Mouse (Mus musculus): ENCODE data around the gene Spen. TPM values are rescaled to one million over a fixed set of nuclear protein-coding genes. Genes with fewer than 3 reads are reported as not detected.
A peak's percentile ranks its signal among the peaks of the same experiment; 100 is the strongest.

The Spen gene
- polyA plus RNA-seq, 1 experiment from 2014 or later = 7.5 TPM

GRCm38 (mm10) chr4:141451916-141452450 lies 86.4 kb downstream of the Spen start:
- Histone ChIP-seq H3K4me3 (ENCODE audit: low read depth, low read length) (no peak overlapping the region), H3K27ac (ENCODE audit: low read depth, low read length) (no peak overlapping the region), H3K4me1 (ENCODE audit: control insufficient read depth, insufficient read depth, low read length) (0 out of 2 replicates have a peak, but pooled peaks cover 4% of the 10 kb centered on the region), H3K9me3 (replicated peaks; ENCODE audit: control insufficient read depth, low read length) (no peaks in the 10 kb centered on the region), H3K4me2 (no peak overlapping the region), H3K27me3 (ENCODE audit: control insufficient read depth, insufficient read depth, low read length) (no peaks in the 10 kb centered on the region), H3K9ac (ENCODE audit: low read depth, low read length) (no peak overlapping the region), H3K36me3 (ENCODE audit: control insufficient read depth, insufficient read depth, low read length) (peaks cover 28% of the 10 kb centered on the region)
- whole genome bisulfite sequencing (ENCODE audit: insufficient replicate concordance) = 91% methylated on average over 9 of the region's 9 CpGs
- ATAC-seq (replicated peaks; ENCODE audit: insufficient number of reproducible peaks, low FRiP score, low TSS enrichment) = no peak

GRCm38 (mm10) chr4:141451251-141451650 lies 87.1 kb downstream of the Spen start:
- Histone ChIP-seq H3K27me3 (ENCODE audit: control insufficient read depth, insufficient read depth, low read length) (no peaks in the 10 kb centered on the region), H3K4me2 (no peak overlapping the region), H3K27ac (ENCODE audit: low read depth, low read length) (no peak overlapping the region), H3K9me3 (replicated peaks; ENCODE audit: control insufficient read depth, low read length) (no peaks in the 10 kb centered on the region), H3K4me3 (ENCODE audit: low read depth, low read length) (no peak overlapping the region), H3K4me1 (ENCODE audit: control insufficient read depth, insufficient read depth, low read length) (0 out of 2 replicates have a peak, but pooled peaks cover 5% of the 10 kb centered on the region), H3K9ac (ENCODE audit: low read depth, low read length) (no peak overlapping the region), H3K36me3 (ENCODE audit: control insufficient read depth, insufficient read depth, low read length) (peaks cover 29% of the 10 kb centered on the region)
- WGBS (ENCODE audit: insufficient replicate concordance) = 76% methylated on average over 2 of the region's 2 CpGs
- ATAC-seq (replicated peaks; ENCODE audit: insufficient number of reproducible peaks, low FRiP score, low TSS enrichment) = no peak

- peaks cover 22% of the 10 kb centered on the region for H3K36me3 ChIP-seq (ENCODE audit: control insufficient read depth, insufficient read depth, low read length)
- ATAC-seq (replicated peaks; ENCODE audit: insufficient number of reproducible peaks, low FRiP score, low TSS enrichment) = no peak
- H3K9me3 ChIP-seq (replicated peaks; ENCODE audit: control insufficient read depth, low read length) = no peaks in the 10 kb centered on the region
- no peak overlapping the region for H3K4me3 ChIP-seq (ENCODE audit: low read depth, low read length)
- WGBS (ENCODE audit: insufficient replicate concordance) = 67% methylated on average over 7 of the region's 7 CpGs
- H3K4me1 ChIP-seq (ENCODE audit: control insufficient read depth, insufficient read depth, low read length) = peaks cover 15% of the 10 kb centered on the region
- no peak overlapping the region; the same call in 1 of the 2 replicates for H3K4me2 ChIP-seq
- H3K9ac ChIP-seq (ENCODE audit: low read depth, low read length) = no peak overlapping the region
- no peaks in the 10 kb centered on the region for H3K27me3 ChIP-seq (ENCODE audit: control insufficient read depth, insufficient read depth, low read length)
- H3K27ac ChIP-seq (ENCODE audit: low read depth, low read length) = no peak overlapping the region
Measured at GRCm38 (mm10) chr4:141446211-141446610, 92.2 kb downstream of the Spen start.

- H3K27ac ChIP-seq (ENCODE audit: low read depth, low read length) = no peak overlapping the region
- no peaks in the 10 kb centered on the region for H3K27me3 ChIP-seq (ENCODE audit: control insufficient read depth, insufficient read depth, low read length)
- H3K36me3 ChIP-seq (ENCODE audit: control insufficient read depth, insufficient read depth, low read length) = peaks cover 22% of the 10 kb centered on the region
- H3K9ac ChIP-seq (ENCODE audit: low read depth, low read length) = peak overlapping the region; percentile 95
- ATAC-seq (replicated peaks; ENCODE audit: insufficient number of reproducible peaks, low FRiP score, low TSS enrichment) = no peak
- H3K9me3 ChIP-seq (replicated peaks; ENCODE audit: control insufficient read depth, low read length) = no peaks in the 10 kb centered on the region
- 16% methylated on average over 14 of the region's 14 CpGs for WGBS (ENCODE audit: insufficient replicate concordance)
- H3K4me3 ChIP-seq (ENCODE audit: low read depth, low read length) = peak overlapping the region; percentile 100
- peak overlapping the region; percentile 87 for H3K4me2 ChIP-seq
- peaks cover 15% of the 10 kb centered on the region for H3K4me1 ChIP-seq (ENCODE audit: control insufficient read depth, insufficient read depth, low read length)
Measured at GRCm38 (mm10) chr4:141445328-141445720, 93.1 kb downstream of the Spen start.

- no peaks in the 10 kb centered on the region for H3K27me3 ChIP-seq (ENCODE audit: control insufficient read depth, insufficient read depth, low read length)
- WGBS (ENCODE audit: insufficient replicate concordance) = 1% methylated on average over 66 of the region's 102 CpGs
Measured at GRCm38 (mm10) chr4:141444451-141445327, 93.7 kb downstream of the Spen start, which contains the start of gene Zbtb17. Gene Zbtb17, plus strand, starts transcription at chr4:141444654.

GRCm38 (mm10) chr4:141443641-141444429 lies 94.6 kb downstream of the Spen start:
- no peaks in the 10 kb centered on the region for H3K27me3 ChIP-seq (ENCODE audit: control insufficient read depth, insufficient read depth, low read length)
- no peaks in the 10 kb centered on the region for H3K9me3 ChIP-seq (replicated peaks; ENCODE audit: control insufficient read depth, low read length)
- H3K36me3 ChIP-seq (ENCODE audit: control insufficient read depth, insufficient read depth, low read length) = peaks cover 13% of the 10 kb centered on the region
- 37% methylated on average over 11 of the region's 11 CpGs for WGBS (ENCODE audit: insufficient replicate concordance)
- peaks cover 15% of the 10 kb centered on the region for H3K4me1 ChIP-seq (ENCODE audit: control insufficient read depth, insufficient read depth, low read length)
- H3K9ac ChIP-seq (ENCODE audit: low read depth, low read length) = peak overlapping the region; percentile 95
- H3K4me2 ChIP-seq = peak overlapping the region; percentile 87
- peak overlapping the region; percentile 83; the same call in 1 of the 2 replicates for H3K27ac ChIP-seq (ENCODE audit: low read depth, low read length)
- H3K4me3 ChIP-seq (ENCODE audit: low read depth, low read length) = peak overlapping the region; percentile 100
- ATAC-seq (replicated peaks; ENCODE audit: insufficient number of reproducible peaks, low FRiP score, low TSS enrichment) = no peak

More at GRCm38 (mm10) chr4:141444451-141445327, 93.7 kb downstream of the Spen start, which contains the start of gene Zbtb17:
- Histone ChIP-seq H3K4me1 (ENCODE audit: control insufficient read depth, insufficient read depth, low read length) (peaks cover 15% of the 10 kb centered on the region), H3K9me3 (replicated peaks; ENCODE audit: control insufficient read depth, low read length) (no peaks in the 10 kb centered on the region), H3K4me3 (ENCODE audit: low read depth, low read length) (peak within 1 kb of the TSS; percentile 100), H3K36me3 (ENCODE audit: control insufficient read depth, insufficient read depth, low read length) (peaks cover 21% of the 10 kb centered on the region), H3K9ac (ENCODE audit: low read depth, low read length) (peak within 1 kb of the TSS; percentile 95), H3K4me2 (peak within 1 kb of the TSS; percentile 87), H3K27ac (ENCODE audit: low read depth, low read length) (peak within 1 kb of the TSS; percentile 83)
- ATAC-seq (replicated peaks; ENCODE audit: insufficient number of reproducible peaks, low FRiP score, low TSS enrichment) = peak; percentile 80

GRCm38 (mm10) chr4:141440877-141441276 lies 97.5 kb downstream of the Spen start:
- H3K4me2 ChIP-seq = no peak overlapping the region
- no peak overlapping the region for H3K4me3 ChIP-seq (ENCODE audit: low read depth, low read length)
- peaks cover 11% of the 10 kb centered on the region for H3K4me1 ChIP-seq (ENCODE audit: control insufficient read depth, insufficient read depth, low read length)
- H3K9ac ChIP-seq (ENCODE audit: low read depth, low read length) = no peak overlapping the region
- H3K27me3 ChIP-seq (ENCODE audit: control insufficient read depth, insufficient read depth, low read length) = no peaks in the 10 kb centered on the region
- no peaks in the 10 kb centered on the region for H3K9me3 ChIP-seq (replicated peaks; ENCODE audit: control insufficient read depth, low read length)
- ATAC-seq (replicated peaks; ENCODE audit: insufficient number of reproducible peaks, low FRiP score, low TSS enrichment) = no peak
- H3K27ac ChIP-seq (ENCODE audit: low read depth, low read length) = no peak overlapping the region
- no peaks in the 10 kb centered on the region for H3K36me3 ChIP-seq (ENCODE audit: control insufficient read depth, insufficient read depth, low read length)

GRCm38 (mm10) chr4:141439083-141439803 lies 99.2 kb downstream of the Spen start:
- Histone ChIP-seq H3K4me1 (ENCODE audit: control insufficient read depth, insufficient read depth, low read length) (peaks cover 3% of the 10 kb centered on the region; the same call in 1 of the 2 replicates), H3K4me3 (ENCODE audit: low read depth, low read length) (no peak overlapping the region), H3K9me3 (replicated peaks; ENCODE audit: control insufficient read depth, low read length) (no peaks in the 10 kb centered on the region), H3K27me3 (ENCODE audit: control insufficient read depth, insufficient read depth, low read length) (no peaks in the 10 kb centered on the region), H3K36me3 (ENCODE audit: control insufficient read depth, insufficient read depth, low read length) (no peaks in the 10 kb centered on the region), H3K4me2 (no peak overlapping the region), H3K27ac (ENCODE audit: low read depth, low read length) (no peak overlapping the region), H3K9ac (ENCODE audit: low read depth, low read length) (no peak overlapping the region)
- 77% methylated on average over 12 of the region's 12 CpGs for WGBS (ENCODE audit: insufficient replicate concordance)
- ATAC-seq (replicated peaks; ENCODE audit: insufficient number of reproducible peaks, low FRiP score, low TSS enrichment) = no peak

All from heart, embryonic 11.5 days (tissue).